In genomic region chr11:95365596-95365995, GRCm38 (mm10) we compare ENCODE assay signal across 8 mouse cellular contexts. TPM values are rescaled to one million over a fixed set of nuclear protein-coding genes. Genes with fewer than 3 reads are reported as not detected.
DNase-seq lines count a peak whose midpoint lies in the region; ATAC-seq lines count a peak whose summit lies in the region.

No protein-coding gene starts in this region.

- no peaks in the 10 kb centered on the region for H3K36me3 ChIP-seq in midbrain, embryonic 14.5 days (ENCODE audit: control insufficient read depth, insufficient read depth, low read length)
- no peaks in the 10 kb centered on the region for H3K36me3 ChIP-seq in midbrain, embryonic 13.5 days
- H3K36me3 ChIP-seq in hindbrain, embryonic 16.5 days (ENCODE audit: control insufficient read depth, insufficient read depth, low read length), result no peaks in the 10 kb centered on the region

- 85% methylated on average over 10 of the region's 10 CpGs for WGBS in midbrain, embryonic 14.5 days
- 81% methylated on average over 10 of the region's 10 CpGs for WGBS in midbrain, embryonic 13.5 days
- WGBS in hindbrain, embryonic 16.5 days, result 69% methylated on average over 10 of the region's 10 CpGs

- H3K27me3 ChIP-seq in midbrain, embryonic 14.5 days (ENCODE audit: control insufficient read depth, insufficient read depth, low read length), result no peaks in the 10 kb centered on the region
- H3K27me3 ChIP-seq in midbrain, embryonic 13.5 days, result no peaks in the 10 kb centered on the region
- no peaks in the 10 kb centered on the region for H3K27me3 ChIP-seq in hindbrain, embryonic 16.5 days (replicated peaks; ENCODE audit: control insufficient read depth, insufficient read depth, low read length)

- peak; percentile 11 for DNase-seq in midbrain, embryonic 14.5 days
- DNase-seq in frontal cortex, adult 2 months (ENCODE audit: extremely low spot score in 1 of 2, low spot score in 1 of 2), result peak; percentile 47 to 72
- peak; percentile 63 to 69 for DNase-seq in layer of hippocampus, postnatal 36 days
- peak; percentile 79 for DNase-seq in ovary, adult 18-20 months (ENCODE audit: low spot score)
- no peak for DNase-seq in thymus, postnatal 0 days (ENCODE audit: low spot score)

- no peak for ATAC-seq in midbrain, embryonic 14.5 days (ENCODE audit: low FRiP score, low TSS enrichment)
- no peak for ATAC-seq in midbrain, embryonic 13.5 days
- ATAC-seq in hindbrain, embryonic 16.5 days, result peak; percentile 54
- ATAC-seq in megakaryocyte, adult 5-6 weeks (ENCODE audit: poor library complexity, severe bottlenecking), result no peak

- H3K4me3 ChIP-seq in midbrain, embryonic 14.5 days (replicated peaks; ENCODE audit: low read depth, low read length), result no peak overlapping the region
- no peak overlapping the region for H3K4me3 ChIP-seq in midbrain, embryonic 13.5 days (replicated peaks)
- H3K4me3 ChIP-seq in hindbrain, embryonic 16.5 days (ENCODE audit: low read length), result no peak overlapping the region

- no peak overlapping the region for H3K27ac ChIP-seq in midbrain, embryonic 14.5 days (replicated peaks; ENCODE audit: low read depth, low read length)
- H3K27ac ChIP-seq in midbrain, embryonic 13.5 days, result no peak overlapping the region
- peak overlapping the region; percentile 61 for H3K27ac ChIP-seq in hindbrain, embryonic 16.5 days (ENCODE audit: low read depth, low read length)

- H3K4me2 ChIP-seq in midbrain, embryonic 14.5 days (ENCODE audit: low read length), result no peak overlapping the region
- no peak overlapping the region for H3K4me2 ChIP-seq in midbrain, embryonic 13.5 days (replicated peaks)
- no peak overlapping the region for H3K4me2 ChIP-seq in hindbrain, embryonic 16.5 days (ENCODE audit: low read length)

- H3K9me3 ChIP-seq in midbrain, embryonic 14.5 days (ENCODE audit: control insufficient read depth, low read length), result no peaks in the 10 kb centered on the region
- H3K9me3 ChIP-seq in midbrain, embryonic 13.5 days, result no peaks in the 10 kb centered on the region
- H3K9me3 ChIP-seq in hindbrain, embryonic 16.5 days (ENCODE audit: control insufficient read depth, low read length), result no peaks in the 10 kb centered on the region

- H3K4me1 ChIP-seq in midbrain, embryonic 14.5 days (ENCODE audit: control insufficient read depth, insufficient read depth, low read length), result no peaks in the 10 kb centered on the region
- H3K4me1 ChIP-seq in midbrain, embryonic 13.5 days (replicated peaks), result 0 out of 2 replicates have a peak, but pooled peaks cover 3% of the 10 kb centered on the region
- no peaks in the 10 kb centered on the region; the same call in 1 of the 2 replicates for H3K4me1 ChIP-seq in hindbrain, embryonic 16.5 days (ENCODE audit: control insufficient read depth, insufficient read depth, low read depth, low read length)

- H3K9ac ChIP-seq in midbrain, embryonic 14.5 days (replicated peaks; ENCODE audit: low read length), result no peak overlapping the region
- no peak overlapping the region for H3K9ac ChIP-seq in midbrain, embryonic 13.5 days (replicated peaks)
- no peak overlapping the region; the same call in 1 of the 2 replicates for H3K9ac ChIP-seq in hindbrain, embryonic 16.5 days (ENCODE audit: low read depth, low read length)

RNA-seq across cellular contexts. Expression of gene Slc35b1, which starts 18.9 kb away (rescaled TPM):
- polyA plus RNA-seq in midbrain, embryonic 14.5 days (2014; fragmentation: Nextera tagmentation; extraction: Ambion mirVana), result 158 and 167 TPM in 2 replicates
- 149 and 151 TPM in 2 replicates for polyA plus RNA-seq in midbrain, embryonic 13.5 days (2015; fragmentation: Nextera tagmentation; extraction: Ambion mirVana)
- 78.3 and 78.6 TPM in 2 replicates for polyA plus RNA-seq in frontal cortex, adult 2 months (2012; rRNA removed)
- 142 and 147 TPM in 2 replicates for polyA plus RNA-seq in hindbrain, embryonic 16.5 days (2015; fragmentation: Nextera tagmentation; extraction: Ambion mirVana)
- total RNA-seq in layer of hippocampus, postnatal 36 days (2021), result 10 to 100 TPM; 71.5 to 73.1 TPM
- total RNA-seq in megakaryocyte, adult 5-6 weeks (2015), result 44.9 and 59.7 TPM in 2 replicates
- 59.2 and 62.2 TPM in 2 replicates for total RNA-seq in megakaryocyte, adult 5-6 weeks (2017)
- 93.1 and 95.3 TPM in 2 replicates for polyA plus RNA-seq in thymus, postnatal 0 days (2015; fragmentation: Nextera tagmentation; extraction: Ambion mirVana)

RNA-seq across cellular contexts. Expression of gene Fam117a, which starts 28.8 kb away (rescaled TPM):
- 2.4 and 2.5 TPM in 2 replicates for polyA plus RNA-seq in midbrain, embryonic 14.5 days (2014; fragmentation: Nextera tagmentation; extraction: Ambion mirVana)
- 2.3 and 2.8 TPM in 2 replicates for polyA plus RNA-seq in midbrain, embryonic 13.5 days (2015; fragmentation: Nextera tagmentation; extraction: Ambion mirVana)
- polyA plus RNA-seq in frontal cortex, adult 2 months (2012; rRNA removed), result 11.4 and 12.5 TPM in 2 replicates
- polyA plus RNA-seq in hindbrain, embryonic 16.5 days (2015; fragmentation: Nextera tagmentation; extraction: Ambion mirVana), result 3.0 and 3.1 TPM in 2 replicates
- 1 to 10 TPM; 4.7 to 7.3 TPM for total RNA-seq in layer of hippocampus, postnatal 36 days (2021)
- total RNA-seq in megakaryocyte, adult 5-6 weeks (2015), result 62.5 and 73.3 TPM in 2 replicates
- 63.5 and 72.2 TPM in 2 replicates for total RNA-seq in megakaryocyte, adult 5-6 weeks (2017)
- polyA plus RNA-seq in thymus, postnatal 0 days (2015; fragmentation: Nextera tagmentation; extraction: Ambion mirVana), result 24.2 and 27.3 TPM in 2 replicates

RNA-seq across cellular contexts. Expression of gene Spop, which starts 48.3 kb away (rescaled TPM):
- 138 and 161 TPM in 2 replicates for polyA plus RNA-seq in midbrain, embryonic 14.5 days (2014; fragmentation: Nextera tagmentation; extraction: Ambion mirVana)
- 199 and 202 TPM in 2 replicates for polyA plus RNA-seq in midbrain, embryonic 13.5 days (2015; fragmentation: Nextera tagmentation; extraction: Ambion mirVana)
- 124 and 144 TPM in 2 replicates for polyA plus RNA-seq in frontal cortex, adult 2 months (2012; rRNA removed)
- 222 and 250 TPM in 2 replicates for polyA plus RNA-seq in hindbrain, embryonic 16.5 days (2015; fragmentation: Nextera tagmentation; extraction: Ambion mirVana)
- 100 to 1,000 TPM; 165 to 167 TPM for total RNA-seq in layer of hippocampus, postnatal 36 days (2021)
- 102 and 112 TPM in 2 replicates for total RNA-seq in megakaryocyte, adult 5-6 weeks (2015)
- total RNA-seq in megakaryocyte, adult 5-6 weeks (2017), result 76.1 and 83.3 TPM in 2 replicates
- 120 and 142 TPM in 2 replicates for polyA plus RNA-seq in thymus, postnatal 0 days (2015; fragmentation: Nextera tagmentation; extraction: Ambion mirVana)

RNA-seq across cellular contexts. Expression of gene Kat7, which starts 55.5 kb away (rescaled TPM):
- 56.6 and 65.2 TPM in 2 replicates for polyA plus RNA-seq in midbrain, embryonic 14.5 days (2014; fragmentation: Nextera tagmentation; extraction: Ambion mirVana)
- polyA plus RNA-seq in midbrain, embryonic 13.5 days (2015; fragmentation: Nextera tagmentation; extraction: Ambion mirVana), result 63.8 and 66.1 TPM in 2 replicates
- polyA plus RNA-seq in frontal cortex, adult 2 months (2012; rRNA removed), result 55.2 and 55.4 TPM in 2 replicates
- polyA plus RNA-seq in hindbrain, embryonic 16.5 days (2015; fragmentation: Nextera tagmentation; extraction: Ambion mirVana), result 61.5 and 67.2 TPM in 2 replicates
- total RNA-seq in layer of hippocampus, postnatal 36 days (2021), result 10 to 100 TPM; 72.0 to 74.0 TPM
- 78.8 and 84.7 TPM in 2 replicates for total RNA-seq in megakaryocyte, adult 5-6 weeks (2015)
- total RNA-seq in megakaryocyte, adult 5-6 weeks (2017), result 65.1 and 69.1 TPM in 2 replicates
- 56.8 and 57.9 TPM in 2 replicates for polyA plus RNA-seq in thymus, postnatal 0 days (2015; fragmentation: Nextera tagmentation; extraction: Ambion mirVana)
